Mouse (Mus musculus) olfactory bulb, adult 2 months (tissue): ENCODE data around the gene Trpm8.

ENCODE experiments used
- CTCF ChIP-seq: fragments of 200-500 bp; IDR thresholded peaks from 2 replicates; pipeline ENCODE4 v1.5.1; 2012; ENCODE audit warnings: low read depth, mild to moderate bottlenecking, low read length, moderate library complexity; ENCODE audit not compliant: insufficient read depth
- POLR2A ChIP-seq: fragments of 200-500 bp; IDR thresholded peaks from 2 replicates; pipeline ENCODE4 v1.6.1; 2012; ENCODE audit warnings: mild to moderate bottlenecking, low read depth, low read length, moderate library complexity; ENCODE audit not compliant: insufficient read depth

GRCm38 (mm10) chr1:88323101-88323500, 45.6 kb downstream of the Trpm8 start:
- no peak for TF ChIP-seq CTCF
- TF ChIP-seq POLR2A, result no peak
